11 mouse cellular contexts compared by ENCODE assay signal in the genomic region with DNA sequence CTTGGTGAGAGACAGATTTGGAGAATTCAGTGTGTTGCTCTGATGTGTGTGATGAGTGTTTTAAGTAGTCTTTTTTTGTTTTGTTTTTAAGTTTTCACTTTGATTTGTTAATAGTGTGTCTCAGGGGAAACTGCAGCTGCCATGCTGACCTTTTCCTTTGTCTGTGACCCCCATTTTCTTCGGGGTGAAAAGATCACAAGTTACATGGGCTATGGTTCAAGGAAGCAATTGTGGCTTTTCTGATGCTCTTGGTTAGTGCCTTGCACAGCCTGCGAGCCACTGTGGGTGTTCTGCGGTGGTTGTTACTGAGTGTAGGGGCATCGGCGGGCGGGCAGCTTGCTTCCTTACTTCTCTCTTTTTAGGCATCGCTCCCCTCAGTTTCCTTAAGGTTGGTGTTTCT. TPM values are rescaled to one million over a fixed set of nuclear protein-coding genes. Genes with fewer than 3 reads are reported as not detected.
DNase-seq lines count a peak whose midpoint lies in the region; ATAC-seq lines count a peak whose summit lies in the region.
"Had no signal": no experiment of that assay in that cellular context is flagged by ENCODE, and none has a peak within 500 bp of the region (broad histone marks: within the 10 kb centered on the region; RNA-seq: fewer than 3 reads in every experiment).

No protein-coding gene starts in this region.

- H3K4me2 ChIP-seq in heart, embryonic 16.5 days (ENCODE audit: low read depth, low read length) = peak overlapping the region; percentile 30; the same call in 1 of the 2 replicates
- 0 out of 2 replicates have a peak overlapping the region, but pooled peaks have one; percentile 8 for H3K4me2 ChIP-seq in neural tube, embryonic 12.5 days (replicated peaks)
- H3K4me2 ChIP-seq: liver, embryonic 12.5 days had no signal

- H3K27me3 ChIP-seq in heart, embryonic 16.5 days (ENCODE audit: control insufficient read depth, insufficient read depth, low read length) = no peaks in the 10 kb centered on the region
- H3K27me3 ChIP-seq in neural tube, embryonic 12.5 days (replicated peaks) = no peaks in the 10 kb centered on the region; the same call in 1 of the 2 replicates
- H3K27me3 ChIP-seq: liver, embryonic 12.5 days had no signal

- H3K9me3 ChIP-seq in heart, embryonic 16.5 days (replicated peaks; ENCODE audit: control insufficient read depth, low read length) = no peaks in the 10 kb centered on the region
- H3K9me3 ChIP-seq in neural tube, embryonic 12.5 days = no peaks in the 10 kb centered on the region
- H3K9me3 ChIP-seq: liver, embryonic 12.5 days had no signal

- ATAC-seq in heart, embryonic 16.5 days (replicated peaks; ENCODE audit: extremely low read depth, insufficient read depth, low FRiP score) = no peak
- no peak for ATAC-seq in neural tube, embryonic 12.5 days (ENCODE audit: low FRiP score, low read depth)
- ATAC-seq: liver, embryonic 12.5 days had no signal

- H3K9ac ChIP-seq in heart, embryonic 16.5 days (ENCODE audit: low read length) = no peak overlapping the region; the same call in 1 of the 2 replicates
- no peak overlapping the region for H3K9ac ChIP-seq in neural tube, embryonic 12.5 days
- H3K9ac ChIP-seq: liver, embryonic 12.5 days had no signal

- no peak overlapping the region for H3K4me3 ChIP-seq in heart, embryonic 16.5 days (ENCODE audit: low read length)
- no peak overlapping the region for H3K4me3 ChIP-seq in neural tube, embryonic 12.5 days
- H3K4me3 ChIP-seq: liver, embryonic 12.5 days had no signal

- H3K4me1 ChIP-seq in heart, embryonic 16.5 days (ENCODE audit: control insufficient read depth, insufficient read depth, low read length) = peaks cover 25% of the 10 kb centered on the region
- H3K4me1 ChIP-seq in neural tube, embryonic 12.5 days = peaks cover 12% of the 10 kb centered on the region; the same call in 1 of the 2 replicates
- H3K4me1 ChIP-seq: liver, embryonic 12.5 days had no signal

- peak; percentile 17 to 23 for DNase-seq in cerebellum, postnatal 10 days
- DNase-seq in cerebellum, postnatal 4 days (ENCODE audit: low spot score in 2 of 2) = no peak
- no peak for DNase-seq in heart, adult 9 months (ENCODE audit: low spot score in 2 of 2)
- DNase-seq in neural tube, embryonic 10.5 days (ENCODE audit: extremely low spot score, low spot score) = no peak
- DNase-seq in yolk sac, embryonic 10.5 days (ENCODE audit: low spot score) = peak; percentile 8
- no peak for DNase-seq in left cerebral cortex, adult 8-10 months (ENCODE audit: low spot score in 2 of 2)
- DNase-seq: adrenal gland, postnatal 10 days had no signal

- 52% methylated on average over 7 of the region's 7 CpGs for WGBS in heart, embryonic 16.5 days
- WGBS in neural tube, embryonic 12.5 days = 8% methylated on average over 7 of the region's 7 CpGs

- no peaks in the 10 kb centered on the region; the same call in 1 of the 2 replicates for H3K36me3 ChIP-seq in heart, embryonic 16.5 days (ENCODE audit: control insufficient read depth, insufficient read depth)
- no peaks in the 10 kb centered on the region for H3K36me3 ChIP-seq in neural tube, embryonic 12.5 days
- H3K36me3 ChIP-seq: liver, embryonic 12.5 days had no signal

- H3K27ac ChIP-seq in heart, embryonic 16.5 days (ENCODE audit: low read length) = no peak overlapping the region
- H3K27ac ChIP-seq in neural tube, embryonic 12.5 days = no peak overlapping the region
- H3K27ac ChIP-seq: kidney, postnatal 0 days; liver, embryonic 12.5 days had no signal

RNA-seq across cellular contexts. Expression of a gene that starts 54.4 kb away (rescaled TPM):
- polyA plus RNA-seq in heart, embryonic 16.5 days (2015; fragmentation: Nextera tagmentation; extraction: Ambion mirVana) = 17.8 and 22.0 TPM in 2 replicates
- polyA plus RNA-seq in neural tube, embryonic 12.5 days (2016; fragmentation: Nextera tagmentation; extraction: Ambion mirVana) = 15.7 and 18.4 TPM in 2 replicates
- 10 to 100 TPM; 25.9 to 27.8 (median 27.2) TPM for total RNA-seq in left cerebral cortex, adult 8-10 months (2022)

Comparison
In these comparisons a context has a peak if more than half of its experiments do, and no peak if none do; other contexts are left out.
1. DNase-seq: peak in cerebellum, postnatal 10 days (2 of 2) and yolk sac, embryonic 10.5 days (single experiment); none in cerebellum, postnatal 4 days (0 of 2), heart, adult 9 months (0 of 2), neural tube, embryonic 10.5 days (single experiment) and left cerebral cortex, adult 8-10 months (0 of 2).